ENCODE assay signal across 10 mouse cellular contexts in the genomic region with DNA sequence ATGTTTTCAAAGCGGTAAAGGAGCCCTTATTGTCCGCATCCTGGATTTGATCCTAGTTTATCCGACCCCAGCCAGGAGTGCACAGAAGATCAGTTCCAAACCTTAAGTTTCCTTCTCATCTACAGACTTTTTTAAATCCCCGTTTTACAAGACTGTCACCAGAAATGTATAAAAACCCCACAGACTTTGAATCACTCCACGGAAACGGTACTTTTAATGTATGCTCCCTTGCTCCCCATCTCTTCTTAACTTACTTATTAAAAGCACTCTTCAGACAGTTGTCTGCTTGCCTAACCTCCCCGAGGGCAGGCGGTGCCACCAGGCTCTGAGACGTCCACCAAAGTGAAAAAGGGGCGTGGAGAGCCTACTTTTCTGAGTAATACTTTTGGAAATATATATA. TPM values are rescaled to one million over a fixed set of nuclear protein-coding genes. Genes with fewer than 3 reads are reported as not detected.
A peak's percentile ranks its signal among the peaks of the same experiment; 100 is the strongest.
DNase-seq lines count a peak whose midpoint lies in the region; ATAC-seq lines count a peak whose summit lies in the region.
"Had no signal": no experiment of that assay in that cellular context is flagged by ENCODE, and none has a peak within 500 bp of the region (broad histone marks: within the 10 kb centered on the region; RNA-seq: fewer than 3 reads in every experiment).

No protein-coding gene starts in this region.

- H3K36me3 ChIP-seq in liver, embryonic 12.5 days, result no peaks in the 10 kb centered on the region
- no peaks in the 10 kb centered on the region for H3K36me3 ChIP-seq in liver, embryonic 11.5 days (ENCODE audit: control insufficient read depth, insufficient read depth, low read length)
- H3K36me3 ChIP-seq in forebrain, embryonic 10.5 days (replicated peaks), result no peaks in the 10 kb centered on the region
- peaks cover 33% of the 10 kb centered on the region for H3K36me3 ChIP-seq in limb, embryonic 10.5 days
- no peaks in the 10 kb centered on the region for H3K36me3 ChIP-seq in neural tube, embryonic 12.5 days
- H3K36me3 ChIP-seq: lung, embryonic 15.5 days had no signal

- H3K27ac ChIP-seq in liver, embryonic 12.5 days, result no peak overlapping the region
- H3K27ac ChIP-seq in liver, embryonic 11.5 days (ENCODE audit: low read depth, low read length), result no peak overlapping the region
- H3K27ac ChIP-seq in forebrain, embryonic 10.5 days, result no peak overlapping the region
- peak overlapping the region; percentile 98 for H3K27ac ChIP-seq in limb, embryonic 10.5 days
- no peak overlapping the region for H3K27ac ChIP-seq in neural tube, embryonic 12.5 days
- H3K27ac ChIP-seq: lung, embryonic 15.5 days had no signal

- H3K4me2 ChIP-seq in liver, embryonic 12.5 days, result no peak overlapping the region; the same call in 1 of the 2 replicates
- no peak overlapping the region; the same call in 1 of the 2 replicates for H3K4me2 ChIP-seq in liver, embryonic 11.5 days
- H3K4me2 ChIP-seq in neural tube, embryonic 12.5 days (replicated peaks), result peak overlapping the region; percentile 61

- H3K27me3 ChIP-seq in liver, embryonic 12.5 days (replicated peaks), result peaks cover 100% of the 10 kb centered on the region
- peaks cover 99% of the 10 kb centered on the region for H3K27me3 ChIP-seq in liver, embryonic 11.5 days (replicated peaks; ENCODE audit: control insufficient read depth, insufficient read depth, low read length)
- peaks cover 100% of the 10 kb centered on the region for H3K27me3 ChIP-seq in forebrain, embryonic 10.5 days (ENCODE audit: poor library complexity, severe bottlenecking)
- H3K27me3 ChIP-seq in limb, embryonic 10.5 days (ENCODE audit: low read depth, poor library complexity, severe bottlenecking), result peaks cover 62% of the 10 kb centered on the region
- peaks cover 85% of the 10 kb centered on the region for H3K27me3 ChIP-seq in neural tube, embryonic 12.5 days (replicated peaks)

- DNase-seq in liver, embryonic 11.5 days (ENCODE audit: low spot score), result no peak
- no peak for DNase-seq in forebrain, embryonic 10.5 days (ENCODE audit: extremely low spot score, low spot score)
- DNase-seq in limb, embryonic 10.5 days (ENCODE audit: low spot score), result no peak
- no peak for DNase-seq in cerebellum, postnatal 4 days (ENCODE audit: low spot score in 2 of 2)
- no peak for DNase-seq in spleen, postnatal 10 days (ENCODE audit: low spot score in 2 of 2)
- DNase-seq in layer of hippocampus, postnatal 10 days (ENCODE audit: low spot score in 2 of 2), result no peak

- H3K4me3 ChIP-seq in liver, embryonic 12.5 days, result 0 out of 2 replicates have a peak overlapping the region, but pooled peaks have one; percentile 34
- no peak overlapping the region for H3K4me3 ChIP-seq in liver, embryonic 11.5 days (ENCODE audit: low read depth, low read length)
- H3K4me3 ChIP-seq in forebrain, embryonic 10.5 days, result peak overlapping the region; percentile 55
- peak overlapping the region; percentile 79 for H3K4me3 ChIP-seq in limb, embryonic 10.5 days
- 0 out of 2 replicates have a peak overlapping the region, but pooled peaks have one; percentile 34 for H3K4me3 ChIP-seq in neural tube, embryonic 12.5 days

- WGBS in liver, embryonic 12.5 days (ENCODE audit: insufficient replicate concordance), result 3% methylated on average over 10 of the region's 10 CpGs
- WGBS in liver, embryonic 11.5 days, result 2% methylated on average over 10 of the region's 10 CpGs
- under 1% methylated on average over 10 of the region's 10 CpGs for WGBS in forebrain, embryonic 10.5 days
- WGBS in limb, embryonic 10.5 days, result under 1% methylated on average over 10 of the region's 10 CpGs
- under 1% methylated on average over 10 of the region's 10 CpGs for WGBS in neural tube, embryonic 12.5 days

- peaks cover 14% of the 10 kb centered on the region; the same call in 1 of the 2 replicates for H3K4me1 ChIP-seq in liver, embryonic 12.5 days
- H3K4me1 ChIP-seq in liver, embryonic 11.5 days (replicated peaks; ENCODE audit: control insufficient read depth, insufficient read depth, low read length), result peaks cover 3% of the 10 kb centered on the region; the same call in 1 of the 2 replicates
- peaks cover 65% of the 10 kb centered on the region for H3K4me1 ChIP-seq in forebrain, embryonic 10.5 days
- peaks cover 66% of the 10 kb centered on the region for H3K4me1 ChIP-seq in limb, embryonic 10.5 days
- peaks cover 35% of the 10 kb centered on the region for H3K4me1 ChIP-seq in neural tube, embryonic 12.5 days

- H3K9ac ChIP-seq in liver, embryonic 12.5 days, result no peak overlapping the region
- H3K9ac ChIP-seq in liver, embryonic 11.5 days (ENCODE audit: low read depth, low read length), result no peak overlapping the region
- no peak overlapping the region for H3K9ac ChIP-seq in neural tube, embryonic 12.5 days

- ATAC-seq in liver, embryonic 12.5 days, result no peak
- ATAC-seq in liver, embryonic 11.5 days (replicated peaks; ENCODE audit: low FRiP score), result no peak
- ATAC-seq in neural tube, embryonic 12.5 days (ENCODE audit: low FRiP score, low read depth), result no peak

- no peaks in the 10 kb centered on the region for H3K9me3 ChIP-seq in liver, embryonic 12.5 days (replicated peaks)
- no peaks in the 10 kb centered on the region for H3K9me3 ChIP-seq in liver, embryonic 11.5 days (ENCODE audit: control insufficient read depth, low read length)
- H3K9me3 ChIP-seq in forebrain, embryonic 10.5 days, result no peaks in the 10 kb centered on the region
- H3K9me3 ChIP-seq in limb, embryonic 10.5 days (replicated peaks), result no peaks in the 10 kb centered on the region
- no peaks in the 10 kb centered on the region for H3K9me3 ChIP-seq in neural tube, embryonic 12.5 days
- H3K9me3 ChIP-seq: lung, embryonic 15.5 days had no signal

RNA-seq across cellular contexts. Expression of a gene that starts 5.6 kb away (rescaled TPM):
- polyA plus RNA-seq in liver, embryonic 12.5 days (2016; fragmentation: Nextera tagmentation; extraction: Ambion mirVana), result 0.54 and 0.80 TPM in 2 replicates
- 2.5 and 3.8 TPM in 2 replicates for polyA plus RNA-seq in liver, embryonic 11.5 days (2014; fragmentation: Nextera tagmentation; extraction: Ambion mirVana)
- polyA plus RNA-seq in forebrain, embryonic 10.5 days (2016; fragmentation: Nextera tagmentation; extraction: Ambion mirVana), result 5.3 and 8.7 TPM in 2 replicates
- polyA plus RNA-seq in limb, embryonic 10.5 days (2016; fragmentation: Nextera tagmentation; extraction: Ambion mirVana), result 110 and 114 TPM in 2 replicates
- polyA plus RNA-seq in neural tube, embryonic 12.5 days (2016; fragmentation: Nextera tagmentation; extraction: Ambion mirVana), result 6.6 and 9.0 TPM in 2 replicates
- 10 to 100 TPM; 15.3 to 16.1 TPM for total RNA-seq in layer of hippocampus, postnatal 10 days (2021)
- total RNA-seq: heart, adult 18-20 months had no signal
- polyA plus RNA-seq: lung, embryonic 15.5 days had no signal

RNA-seq across cellular contexts. Expression of a gene that starts 13.9 kb away (rescaled TPM):
- polyA plus RNA-seq in liver, embryonic 12.5 days (2016; fragmentation: Nextera tagmentation; extraction: Ambion mirVana), result 19.1 and 20.4 TPM in 2 replicates
- 27.8 and 31.4 TPM in 2 replicates for polyA plus RNA-seq in liver, embryonic 11.5 days (2014; fragmentation: Nextera tagmentation; extraction: Ambion mirVana)
- 41.1 and 48.7 TPM in 2 replicates for polyA plus RNA-seq in forebrain, embryonic 10.5 days (2016; fragmentation: Nextera tagmentation; extraction: Ambion mirVana)
- 60.2 and 60.6 TPM in 2 replicates for polyA plus RNA-seq in limb, embryonic 10.5 days (2016; fragmentation: Nextera tagmentation; extraction: Ambion mirVana)
- 37.3 and 42.4 TPM in 2 replicates for polyA plus RNA-seq in neural tube, embryonic 12.5 days (2016; fragmentation: Nextera tagmentation; extraction: Ambion mirVana)
- 10 to 100 TPM; 24.4 to 25.6 TPM for total RNA-seq in layer of hippocampus, postnatal 10 days (2021)

Comparison
In these comparisons a context has a peak if more than half of its experiments do, and no peak if none do; other contexts are left out.
1. RNA of a gene that starts 5.6 kb away (polyA plus RNA-seq): 110 to 114 TPM in limb, embryonic 10.5 days; 5.3 to 8.7 TPM in forebrain, embryonic 10.5 days, 6.6 to 9.0 TPM in neural tube, embryonic 12.5 days, 2.5 to 3.8 TPM in liver, embryonic 11.5 days and 0.54 to 0.80 TPM in liver, embryonic 12.5 days; every median in the first group is over 10 times any median in the second.